Mouse (Mus musculus): ENCODE data around the gene Hspb2. TPM values are rescaled to one million over a fixed set of nuclear protein-coding genes. Genes with fewer than 3 reads are reported as not detected.
A peak's percentile ranks its signal among the peaks of the same experiment; 100 is the strongest.

Gene Hspb2
- 20.0 and 21.1 TPM in 2 replicates for polyA plus RNA-seq (2012; rRNA removed)

DNA sequence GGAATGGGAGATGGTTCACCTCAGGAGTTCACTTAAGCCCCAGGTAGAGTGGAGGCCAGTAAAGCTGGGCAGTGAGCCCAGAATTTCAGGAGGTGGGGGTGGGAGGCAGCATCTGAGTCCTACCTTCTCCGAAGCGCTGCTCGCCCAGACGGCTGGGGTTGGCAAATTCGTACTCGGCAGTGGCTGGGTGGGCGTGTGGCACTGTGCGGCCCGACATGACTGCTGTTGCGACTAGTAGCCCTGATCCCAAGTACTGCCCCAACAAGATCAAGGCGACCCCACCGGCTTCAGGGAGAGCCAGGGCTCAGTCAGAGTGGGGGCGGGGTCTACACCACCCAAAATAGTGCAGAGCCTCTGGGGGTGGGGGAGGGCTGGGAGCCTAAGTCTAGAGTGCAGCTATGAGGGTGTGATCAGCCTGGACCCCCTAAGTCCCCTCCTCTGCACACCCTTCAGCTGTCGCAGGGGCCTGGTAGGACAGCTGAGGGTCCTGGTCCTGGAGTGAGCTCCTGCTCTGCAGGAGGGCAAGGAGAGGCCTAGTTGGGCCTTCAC lies at the start of gene Hspb2:
Gene Hspb2, minus strand, starts transcription at position 301 of the 549 bp plus-strand sequence.
- no peak for TF ChIP-seq CTCF (conservative IDR thresholded peaks at IDR 0.05; ENCODE audit: insufficient read depth, insufficient read length, low read depth, low read length)
- no peak for TF ChIP-seq POLR2A (IDR thresholded peaks at IDR 0.05; ENCODE audit: low read depth, low read length)
- Histone ChIP-seq H3K27me3 (replicated peaks; ENCODE audit: control insufficient read depth, insufficient read depth, low read length) (no peaks in the 10 kb centered on the region), H3K4me3 (ENCODE audit: insufficient read depth, low read depth, low read length) (peak within 1 kb of the TSS; percentile 57), H3K27ac (ENCODE audit: insufficient read depth, low read depth, low read length) (peak within 1 kb of the TSS; percentile 92), H3K36me3 (ENCODE audit: control insufficient read depth, insufficient read depth, low read length) (no peaks in the 10 kb centered on the region), H3K4me1 (ENCODE audit: control insufficient read depth, insufficient read depth, low read length) (peaks cover 19% of the 10 kb centered on the region)
- WGBS, result 38% methylated on average over 14 of the region's 14 CpGs
- peak; percentile 46 for DNase-seq

- peak; percentile 64 for DNase-seq
Observed at GRCm38 (mm10) chr9:50800985-50801384, 48.8 kb upstream of the Hspb2 start.

GRCm38 (mm10) chr9:50798368-50798767 lies 46.2 kb upstream of the Hspb2 start:
- no peaks in the 10 kb centered on the region for H3K4me1 ChIP-seq (ENCODE audit: control insufficient read depth, insufficient read depth, low read length)
- WGBS, result 80% methylated on average over 5 of the region's 5 CpGs
- TF ChIP-seq CTCF (conservative IDR thresholded peaks at IDR 0.05; ENCODE audit: insufficient read depth, insufficient read length, low read depth, low read length), result no peak
- no peak for TF ChIP-seq POLR2A (IDR thresholded peaks at IDR 0.05; ENCODE audit: low read depth, low read length)
- peak; percentile 4 for DNase-seq
- H3K36me3 ChIP-seq (ENCODE audit: control insufficient read depth, insufficient read depth, low read length), result no peaks in the 10 kb centered on the region; the same call in 1 of the 2 replicates
- no peak overlapping the region for H3K27ac ChIP-seq (ENCODE audit: insufficient read depth, low read depth, low read length)
- no peaks in the 10 kb centered on the region for H3K27me3 ChIP-seq (replicated peaks; ENCODE audit: control insufficient read depth, insufficient read depth, low read length)
- no peak overlapping the region for H3K4me3 ChIP-seq (ENCODE audit: insufficient read depth, low read depth, low read length)

More at GRCm38 (mm10) chr9:50800985-50801384, 48.8 kb upstream of the Hspb2 start:
- H3K36me3 ChIP-seq (ENCODE audit: control insufficient read depth, insufficient read depth, low read length), result no peaks in the 10 kb centered on the region
- TF ChIP-seq CTCF (conservative IDR thresholded peaks at IDR 0.05; ENCODE audit: insufficient read depth, insufficient read length, low read depth, low read length) (peak; percentile 87), POLR2A (IDR thresholded peaks at IDR 0.05; ENCODE audit: low read depth, low read length) (no peak)
- WGBS, result 59% methylated on average over 2 of the region's 2 CpGs
- H3K27me3 ChIP-seq (replicated peaks; ENCODE audit: control insufficient read depth, insufficient read depth, low read length), result no peaks in the 10 kb centered on the region
- H3K4me3 ChIP-seq (ENCODE audit: insufficient read depth, low read depth, low read length), result no peak overlapping the region
- no peak overlapping the region for H3K27ac ChIP-seq (ENCODE audit: insufficient read depth, low read depth, low read length)
- no peaks in the 10 kb centered on the region for H3K4me1 ChIP-seq (ENCODE audit: control insufficient read depth, insufficient read depth, low read length)

GRCm38 (mm10) chr9:50797641-50798040 lies 45.5 kb upstream of the Hspb2 start:
- no peaks in the 10 kb centered on the region for H3K27me3 ChIP-seq (replicated peaks; ENCODE audit: control insufficient read depth, insufficient read depth, low read length)
- no peaks in the 10 kb centered on the region for H3K4me1 ChIP-seq (ENCODE audit: control insufficient read depth, insufficient read depth, low read length)
- no peak overlapping the region for H3K27ac ChIP-seq (ENCODE audit: insufficient read depth, low read depth, low read length)
- WGBS, result 96% methylated on average over 7 of the region's 7 CpGs
- no peak for DNase-seq
- no peak for TF ChIP-seq POLR2A (IDR thresholded peaks at IDR 0.05; ENCODE audit: low read depth, low read length)
- TF ChIP-seq CTCF (conservative IDR thresholded peaks at IDR 0.05; ENCODE audit: insufficient read depth, insufficient read length, low read depth, low read length), result no peak
- H3K4me3 ChIP-seq (ENCODE audit: insufficient read depth, low read depth, low read length), result no peak overlapping the region
- no peaks in the 10 kb centered on the region; the same call in 1 of the 2 replicates for H3K36me3 ChIP-seq (ENCODE audit: control insufficient read depth, insufficient read depth, low read length)

DNA sequence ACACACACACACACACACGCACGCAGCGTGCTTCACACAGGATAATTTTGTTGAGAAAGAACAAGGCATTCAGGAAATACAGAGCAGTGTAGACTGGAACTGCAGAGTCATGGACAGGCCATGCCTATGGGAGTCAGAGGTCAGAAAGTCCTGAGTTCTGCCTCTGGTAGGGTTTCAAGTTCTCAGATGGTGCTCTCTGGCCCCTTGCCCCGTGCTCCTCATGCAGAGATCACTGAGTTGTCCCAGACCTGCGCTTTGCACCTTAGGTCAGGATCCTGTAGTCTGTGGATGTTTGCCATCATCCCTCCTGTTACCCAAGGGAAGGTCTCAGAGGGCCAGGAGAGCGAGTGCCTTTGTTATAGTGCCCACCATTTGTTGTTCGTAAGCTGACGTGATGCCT lies 44.6 kb upstream of the Hspb2 start:
- Histone ChIP-seq H3K27ac (ENCODE audit: insufficient read depth, low read depth, low read length) (no peak overlapping the region), H3K4me1 (ENCODE audit: control insufficient read depth, insufficient read depth, low read length) (no peaks in the 10 kb centered on the region), H3K36me3 (ENCODE audit: control insufficient read depth, insufficient read depth, low read length) (no peaks in the 10 kb centered on the region; the same call in 1 of the 2 replicates), H3K4me3 (ENCODE audit: insufficient read depth, low read depth, low read length) (no peak overlapping the region), H3K27me3 (replicated peaks; ENCODE audit: control insufficient read depth, insufficient read depth, low read length) (no peaks in the 10 kb centered on the region)
- WGBS, result 85% methylated on average over 8 of the region's 8 CpGs
- TF ChIP-seq POLR2A (IDR thresholded peaks at IDR 0.05; ENCODE audit: low read depth, low read length), result no peak
- TF ChIP-seq CTCF (conservative IDR thresholded peaks at IDR 0.05; ENCODE audit: insufficient read depth, insufficient read length, low read depth, low read length), result no peak
- peak; percentile 58 for DNase-seq

GRCm38 (mm10) chr9:50795266-50795665 lies 43.1 kb upstream of the Hspb2 start:
- H3K4me1 ChIP-seq (ENCODE audit: control insufficient read depth, insufficient read depth, low read length), result no peaks in the 10 kb centered on the region
- no peak overlapping the region for H3K27ac ChIP-seq (ENCODE audit: insufficient read depth, low read depth, low read length)
- H3K4me3 ChIP-seq (ENCODE audit: insufficient read depth, low read depth, low read length), result no peak overlapping the region
- 83% methylated on average over 3 of the region's 3 CpGs for WGBS
- no peak for TF ChIP-seq CTCF (conservative IDR thresholded peaks at IDR 0.05; ENCODE audit: insufficient read depth, insufficient read length, low read depth, low read length)
- TF ChIP-seq POLR2A (IDR thresholded peaks at IDR 0.05; ENCODE audit: low read depth, low read length), result no peak
- H3K27me3 ChIP-seq (replicated peaks; ENCODE audit: control insufficient read depth, insufficient read depth, low read length), result no peaks in the 10 kb centered on the region
- no peaks in the 10 kb centered on the region; the same call in 1 of the 2 replicates for H3K36me3 ChIP-seq (ENCODE audit: control insufficient read depth, insufficient read depth, low read length)
- no peak for DNase-seq

- 91% methylated on average over 2 of the region's 2 CpGs for WGBS
- peak; percentile 45 for DNase-seq
Observed at GRCm38 (mm10) chr9:50782155-50782554, 30.0 kb upstream of the Hspb2 start.

More at GRCm38 (mm10) chr9:50782155-50782554, 30.0 kb upstream of the Hspb2 start:
- Histone ChIP-seq H3K36me3 (ENCODE audit: control insufficient read depth, insufficient read depth, low read length) (no peaks in the 10 kb centered on the region), H3K27me3 (replicated peaks; ENCODE audit: control insufficient read depth, insufficient read depth, low read length) (no peaks in the 10 kb centered on the region), H3K4me1 (ENCODE audit: control insufficient read depth, insufficient read depth, low read length) (no peaks in the 10 kb centered on the region), H3K27ac (ENCODE audit: insufficient read depth, low read depth, low read length) (no peak overlapping the region), H3K4me3 (ENCODE audit: insufficient read depth, low read depth, low read length) (no peak overlapping the region)
- TF ChIP-seq CTCF (conservative IDR thresholded peaks at IDR 0.05; ENCODE audit: insufficient read depth, insufficient read length, low read depth, low read length) (peak; percentile 55), POLR2A (IDR thresholded peaks at IDR 0.05; ENCODE audit: low read depth, low read length) (no peak)
